Mouse (Mus musculus) lung, embryonic 14.5 days (tissue): Measurements from ENCODE around the gene Gbx1. TPM values are rescaled to one million over a fixed set of nuclear protein-coding genes. Genes with fewer than 3 reads are reported as not detected.
"Not testable (repeated sequence)": the region's sequence is repeated elsewhere in the genome, so short reads cannot be mapped to it uniquely, and the experiment has no call there.

Source experiments
- ATAC-seq: fragments of 200-750 bp; cut with Nextera tagmentation; 2 replicates; pipeline ENCODE4 v1.8.0; 2017; ENCODE audit warnings: mild to moderate bottlenecking, moderate TSS enrichment, moderate library complexity; ENCODE audit not compliant: insufficient read depth
- DNase-seq: peaks from one replicate; pipeline ENCODE4 v3.0.0-alpha.2; 2015
- H3K27ac ChIP-seq: fragments of 300-500 bp; sonication (generic); 2 replicates; pipeline ENCODE4 v1.5.1; 2014; ENCODE audit warnings: low read depth, mild to moderate bottlenecking, moderate library complexity
- H3K27me3 ChIP-seq: fragments of 300-500 bp; sonication (generic); 2 replicates; pipeline ENCODE4 v1.6.1; 2014; ENCODE audit warnings: low read length, control low read depth; ENCODE audit not compliant: insufficient read depth
- H3K36me3 ChIP-seq: fragments of 300-500 bp; sonication (generic); 2 replicates; pipeline ENCODE4 v1.6.1; 2014; ENCODE audit warnings: control low read depth; ENCODE audit not compliant: insufficient read depth
- H3K4me1 ChIP-seq: fragments of 300-500 bp; sonication (generic); 2 replicates; pipeline ENCODE4 v1.6.1; 2014; ENCODE audit warnings: antibody characterized with exemption, control low read depth; ENCODE audit not compliant: insufficient read depth
- H3K4me2 ChIP-seq: fragments of 300-500 bp; sonication (generic); 2 replicates; pipeline ENCODE4 v1.6.1; 2014; ENCODE audit warnings: mild to moderate bottlenecking
- H3K4me3 ChIP-seq: fragments of 300-500 bp; sonication (generic); 2 replicates; pipeline ENCODE4 v1.5.1; 2014; ENCODE audit warnings: low read depth, low read length
- H3K9ac ChIP-seq: fragments of 300-500 bp; sonication (generic); 2 replicates; pipeline ENCODE4 v1.6.1; 2014
- H3K9me3 ChIP-seq: fragments of 300-500 bp; sonication (generic); 2 replicates; pipeline ENCODE4 v1.6.1; 2016; ENCODE audit warnings: low read depth, low read length, control low read depth
- CTCF ChIP-seq: IDR thresholded peaks from 2 replicates; pipeline ENCODE4 v1.5.1; 2016; ENCODE audit warnings: antibody characterized with exemption, low read depth
- WGBS: fragments of 180-500 bp; shearing (Covaris S2); extraction: QIAGEN DNeasy Blood & Tissue Kit; methylation state at CpG from one replicate; pipeline ENCODE4 v1.1.7; 2014; 5-methylcytosine and 5-hydroxymethylcytosine counted together
- polyA plus RNA-seq: library from polyadenylated mRNA; unstranded; fragments of >200 nt; fragmentation: Nextera tagmentation; extraction: Ambion mirVana; gene quantifications from 2 replicates; pipeline ENCODE4 v1.2.1, GENCODE M21; 2014

The Gbx1 gene
- polyA plus RNA-seq: 0.07 TPM in 2 replicates

DNA sequence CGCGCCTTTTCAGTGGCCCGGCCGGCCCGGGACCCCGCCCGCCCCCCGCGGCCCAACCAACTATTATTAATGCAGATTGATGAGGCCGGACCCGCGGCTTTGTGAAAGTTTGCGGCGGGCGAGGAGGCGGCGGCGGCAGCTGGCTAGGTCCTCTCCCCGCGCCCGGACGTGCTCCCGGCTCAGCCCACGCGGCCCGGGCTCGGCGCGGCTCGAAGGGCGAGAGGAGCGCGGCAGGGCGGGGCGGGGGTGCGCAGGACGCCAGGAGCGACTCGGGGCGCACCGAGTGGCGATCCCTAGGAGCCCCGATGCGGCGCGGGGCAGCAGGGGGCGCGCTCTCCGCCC, at the start of gene Gbx1:
Gene Gbx1 (minus strand): TSS at position 314 of the 342 bp plus-strand sequence.
- ATAC-seq: peak; percentile 55; the same call in 1 of the 2 replicates
- Histone ChIP-seq H3K4me2 (peak within 1 kb of the TSS; percentile 72), H3K36me3 (no peaks in the 10 kb centered on the region), H3K4me1 (no peaks in the 10 kb centered on the region), H3K27ac (no peak within 1 kb of the TSS), H3K9me3 (no peaks in the 10 kb centered on the region), H3K9ac (no peak within 1 kb of the TSS; the same call in 1 of the 2 replicates), H3K27me3 (peaks cover 89% of the 10 kb centered on the region), H3K4me3 (peak within 1 kb of the TSS; percentile 38)
- TF ChIP-seq CTCF: no peak
- DNase-seq: peak; percentile 49
- WGBS: under 1% methylated on average over 49 of the region's 49 CpGs

DNA sequence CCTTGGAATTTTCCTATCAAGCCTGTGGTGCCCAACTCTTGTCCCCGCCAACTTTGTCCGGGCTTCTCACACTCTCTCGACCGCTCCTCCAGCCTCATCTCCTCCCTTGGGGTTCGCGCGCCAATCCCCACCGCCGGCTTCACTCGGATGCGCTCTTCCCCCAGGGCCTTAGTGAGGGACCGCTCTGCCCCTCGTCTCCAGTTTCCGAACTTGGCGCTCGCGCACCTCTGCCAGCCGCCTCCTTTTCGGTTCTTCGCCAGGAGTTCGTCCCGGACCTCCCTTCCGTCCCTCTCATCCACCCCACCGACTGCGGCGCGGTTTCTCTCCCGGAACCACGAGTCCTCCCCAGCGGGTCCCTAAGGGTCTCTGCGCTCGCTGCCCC, 49.8 kb upstream of the Gbx1 start:
- ATAC-seq: peak; percentile 41

DNA sequence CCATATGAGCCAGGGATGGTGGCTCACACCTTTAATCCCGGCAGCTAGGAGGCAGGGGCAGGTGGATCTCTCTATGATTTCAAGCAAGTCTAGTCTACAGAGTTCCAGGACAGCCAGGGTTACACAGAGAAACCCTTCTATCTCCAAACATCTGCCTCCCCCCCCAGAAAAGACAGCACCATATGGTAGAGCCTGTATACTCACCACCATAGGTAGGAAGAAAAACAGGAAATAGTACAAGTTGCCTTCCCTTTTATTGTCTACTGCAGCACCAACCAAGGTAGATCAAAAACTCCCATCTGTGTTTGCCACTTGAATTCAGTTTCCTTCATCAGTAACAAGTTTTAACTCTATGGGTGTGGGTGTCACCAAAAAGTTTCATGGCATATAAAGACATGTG, 48.9 kb upstream of the Gbx1 start:
- Histone ChIP-seq H3K9ac (peak overlapping the region; percentile 60; the same call in 1 of the 2 replicates), H3K4me2 (peak overlapping the region; percentile 74), H3K9me3 (no peaks in the 10 kb centered on the region), H3K4me1 (peaks cover 5% of the 10 kb centered on the region; the same call in 1 of the 2 replicates), H3K4me3 (peak overlapping the region; percentile 66), H3K27ac (no peak overlapping the region), H3K27me3 (no peaks in the 10 kb centered on the region), H3K36me3 (peaks cover 42% of the 10 kb centered on the region)
- DNase-seq: no peak
- WGBS: 78% methylated on average over 1 of the region's 1 CpGs
- TF ChIP-seq CTCF: no peak
- ATAC-seq: no peak

More for the DNA sequence above, 49.8 kb upstream of the Gbx1 start:
- Histone ChIP-seq H3K9ac (peak overlapping the region; percentile 60), H3K36me3 (peaks cover 34% of the 10 kb centered on the region), H3K4me1 (peaks cover 5% of the 10 kb centered on the region; the same call in 1 of the 2 replicates), H3K27ac (peak overlapping the region; percentile 48; the same call in 1 of the 2 replicates), H3K4me3 (peak overlapping the region; percentile 66), H3K4me2 (peak overlapping the region; percentile 74), H3K9me3 (no peaks in the 10 kb centered on the region), H3K27me3 (no peaks in the 10 kb centered on the region)
- no peak for TF ChIP-seq CTCF
- under 1% methylated on average over 32 of the region's 32 CpGs for WGBS
- peak; percentile 61 for DNase-seq

DNA sequence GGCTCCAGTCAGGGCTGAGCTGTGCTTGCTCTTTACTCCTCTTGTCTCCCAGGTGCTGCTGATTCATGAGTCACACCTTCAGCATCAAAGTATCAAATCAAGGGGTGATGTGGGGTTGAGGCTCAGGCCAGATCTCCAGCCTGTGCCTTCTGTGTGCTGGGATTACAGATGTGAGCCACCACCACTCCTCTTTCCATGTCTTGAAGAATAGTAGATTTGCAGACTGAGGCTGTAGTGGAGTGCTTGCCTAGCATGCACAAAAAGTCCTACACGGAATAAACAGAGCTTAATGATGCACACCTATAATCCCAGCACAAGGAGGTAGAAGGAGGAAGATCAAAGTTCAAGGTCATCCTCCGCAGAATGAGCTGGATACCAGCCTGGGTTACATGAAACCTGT, 29.7 kb upstream of the Gbx1 start, which contains the start of gene 4931409K22Rik:
Gene 4931409K22Rik (minus strand): TSS at position 101 of the 400 bp plus-strand sequence.
- no peak for TF ChIP-seq CTCF
- Histone ChIP-seq H3K4me2 (no peak within 1 kb of the TSS), H3K9me3 (no peaks in the 10 kb centered on the region; the same call in 1 of the 2 replicates), H3K9ac (no peak within 1 kb of the TSS), H3K4me3 (no peak within 1 kb of the TSS), H3K27me3 (no peaks in the 10 kb centered on the region), H3K36me3 (no peaks in the 10 kb centered on the region), H3K4me1 (no peaks in the 10 kb centered on the region), H3K27ac (no peak within 1 kb of the TSS)
- 64% methylated on average over 2 of the region's 2 CpGs for WGBS
- DNase-seq: no peak
- ATAC-seq: no peak

DNA sequence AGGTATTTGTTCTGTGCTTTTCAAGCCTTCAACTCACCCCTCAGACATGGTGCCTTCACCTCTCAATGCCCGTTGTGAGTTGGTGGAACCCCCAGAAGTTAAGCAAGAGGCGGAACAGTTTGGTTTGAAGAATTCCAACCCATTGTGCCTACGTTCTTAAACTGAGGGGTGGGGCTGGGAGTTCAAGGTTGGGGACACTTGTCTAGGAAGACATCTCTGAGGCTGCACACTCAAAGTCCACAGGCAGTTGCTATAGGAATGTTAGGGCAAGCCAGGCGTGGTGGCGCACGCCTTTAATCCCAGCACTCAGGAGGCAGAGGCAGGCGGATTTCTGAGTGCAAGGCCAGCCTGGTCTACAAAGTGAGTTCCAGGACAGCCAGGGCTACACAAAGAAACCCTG, 28.3 kb upstream of the Gbx1 start:
- not testable (repeated sequence) for H3K9me3 ChIP-seq, H3K36me3 ChIP-seq, H3K27me3 ChIP-seq, ATAC-seq, H3K9ac ChIP-seq, H3K4me1 ChIP-seq, DNase-seq, H3K4me2 ChIP-seq, H3K27ac ChIP-seq, H3K4me3 ChIP-seq
- 86% methylated on average over 7 of the region's 7 CpGs for WGBS

DNA sequence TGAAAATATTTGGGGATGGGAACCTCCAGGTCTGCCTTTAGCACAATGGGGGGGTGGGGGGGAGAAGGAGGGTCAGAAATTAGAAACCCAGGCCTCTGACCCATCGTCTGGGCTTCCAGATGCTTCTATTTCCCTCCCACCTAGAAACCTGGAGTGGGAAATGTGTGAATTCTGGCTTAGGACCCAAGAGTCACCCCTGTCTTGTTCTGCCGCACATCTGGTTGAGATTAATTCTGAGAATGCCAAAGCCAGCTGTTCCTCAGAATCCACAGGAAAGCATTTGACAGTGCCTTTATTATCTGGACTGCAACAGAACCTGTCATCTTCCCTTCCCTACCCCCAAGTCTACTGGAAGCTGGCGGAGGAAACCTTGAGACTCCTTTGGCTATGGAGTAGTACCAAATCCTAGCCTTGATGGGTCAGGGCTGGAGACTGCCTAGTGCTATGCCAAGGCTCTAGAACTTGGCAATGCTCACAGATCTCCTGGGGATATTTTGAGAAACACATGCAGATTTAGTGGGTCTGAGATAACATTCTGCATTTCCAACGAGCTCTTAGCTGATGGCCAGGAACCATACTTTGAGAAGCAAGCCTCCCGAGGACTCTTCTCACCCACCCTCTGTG, 26.7 kb upstream of the Gbx1 start:
- no peak overlapping the region for H3K9ac ChIP-seq
- H3K27me3 ChIP-seq: peaks cover 5% of the 10 kb centered on the region; the same call in 1 of the 2 replicates
- DNase-seq (peak; percentile 22), ATAC-seq (no peak)
- H3K36me3 ChIP-seq: no peaks in the 10 kb centered on the region
- no peak overlapping the region for H3K4me3 ChIP-seq
- no peak overlapping the region for H3K27ac ChIP-seq
- no peak overlapping the region for H3K4me2 ChIP-seq
- WGBS: 54% methylated on average over 5 of the region's 5 CpGs
- no peak for TF ChIP-seq CTCF
- H3K4me1 ChIP-seq: peaks cover 9% of the 10 kb centered on the region
- no peaks in the 10 kb centered on the region; the same call in 1 of the 2 replicates for H3K9me3 ChIP-seq

DNA sequence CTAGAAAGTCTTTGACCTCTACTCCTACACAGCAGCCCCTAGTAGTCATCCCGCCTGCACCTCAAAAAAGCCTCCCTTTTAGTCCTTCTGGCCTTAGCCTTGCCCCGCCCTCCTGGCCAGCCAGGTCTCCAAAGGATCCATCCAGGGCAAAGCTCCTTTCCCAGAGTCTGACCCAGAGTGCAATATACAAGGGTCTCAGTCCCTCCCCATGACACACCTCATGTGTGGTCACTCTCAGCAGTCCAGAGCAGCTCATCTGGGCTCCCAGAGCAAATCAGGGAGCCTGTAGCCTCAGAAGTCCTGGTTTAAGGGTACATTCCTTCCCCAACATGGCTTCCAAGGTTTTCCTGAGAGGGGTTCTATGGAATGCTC, 24.3 kb upstream of the Gbx1 start:
- no peaks in the 10 kb centered on the region for H3K36me3 ChIP-seq
- H3K4me1 ChIP-seq: peaks cover 9% of the 10 kb centered on the region
- WGBS: 57% methylated on average over 2 of the region's 2 CpGs
- no peak overlapping the region for H3K27ac ChIP-seq
- no peak overlapping the region for H3K9ac ChIP-seq
- no peak for TF ChIP-seq CTCF
- ATAC-seq (peak; percentile 15; the same call in 1 of the 2 replicates), DNase-seq (no peak)
- H3K4me3 ChIP-seq: no peak overlapping the region
- H3K27me3 ChIP-seq: peaks cover 5% of the 10 kb centered on the region; the same call in 1 of the 2 replicates
- no peaks in the 10 kb centered on the region; the same call in 1 of the 2 replicates for H3K9me3 ChIP-seq
- H3K4me2 ChIP-seq: peak overlapping the region; percentile 53
